Mouse (Mus musculus) testis, adult 2 months (tissue): ENCODE data around the gene Ovca2.

ENCODE experiments used
- CTCF ChIP-seq: fragments of 200-500 bp; IDR thresholded peaks from 2 replicates; pipeline ENCODE4 v1.5.1; 2012; ENCODE audit warnings: low read depth, mild to moderate bottlenecking, inconsistent platforms, low read length, moderate library complexity; ENCODE audit not compliant: control insufficient read depth, insufficient read depth, insufficient replicate concordance
- POLR2A ChIP-seq: fragments of 200-500 bp; IDR thresholded peaks from 2 replicates; pipeline ENCODE4 v1.6.1; 2012; ENCODE audit warnings: low read depth, mild to moderate bottlenecking, inconsistent platforms, low read length, moderate library complexity; ENCODE audit not compliant: control insufficient read depth

GRCm38 (mm10) chr11:75141038-75141437 is 37.6 kb downstream of the Ovca2 start:
- TF ChIP-seq CTCF (no peak), POLR2A (no peak)
